Mouse (Mus musculus) cerebellum, adult 9-10 months (tissue): ENCODE results near the gene Cfap126.
"Not testable (repeated sequence)": the region's sequence is repeated elsewhere in the genome, so short reads cannot be mapped to it uniquely, and the experiment has no call there.

Experiments used
- DNase-seq: peaks from one replicate; pipeline ENCODE4 v3.0.0; 2022

Gene Cfap126

GRCm38 (mm10) chr1:171113873-171114299 lies at the start of gene Cfap126:
Gene Cfap126, plus strand, starts transcription at chr1:171113918.
- DNase-seq, result peak; percentile 81

GRCm38 (mm10) chr1:171064491-171065242 lies 49.1 kb upstream of the Cfap126 start, which contains the start of gene Fcgr3:
Gene Fcgr3, minus strand, starts transcription at chr1:171064935.
- DNase-seq, result peak; percentile 49

GRCm38 (mm10) chr1:171065243-171065587 lies 48.5 kb upstream of the Cfap126 start:
- not testable (repeated sequence) for DNase-seq

GRCm38 (mm10) chr1:171065768-171066167 lies 48.0 kb upstream of the Cfap126 start:
- DNase-seq, result not testable (repeated sequence)

GRCm38 (mm10) chr1:171066583-171066982 lies 47.1 kb upstream of the Cfap126 start:
- not testable (repeated sequence) for DNase-seq

GRCm38 (mm10) chr1:171067928-171068327 lies 45.8 kb upstream of the Cfap126 start:
- DNase-seq, result not testable (repeated sequence)

- DNase-seq, result not testable (repeated sequence)
These were observed 44.2 kb upstream of the Cfap126 start for GRCm38 (mm10) chr1:171069508-171069907.

GRCm38 (mm10) chr1:171070879-171071278 lies 42.8 kb upstream of the Cfap126 start:
- not testable (repeated sequence) for DNase-seq

- not testable (repeated sequence) for DNase-seq
These were observed 42.0 kb upstream of the Cfap126 start for GRCm38 (mm10) chr1:171071726-171072125.

GRCm38 (mm10) chr1:171072217-171072616 lies 41.5 kb upstream of the Cfap126 start:
- DNase-seq, result not testable (repeated sequence)

GRCm38 (mm10) chr1:171074283-171074682 lies 39.4 kb upstream of the Cfap126 start:
- DNase-seq, result not testable (repeated sequence)

- DNase-seq, result not testable (repeated sequence)
These were observed 37.5 kb upstream of the Cfap126 start for GRCm38 (mm10) chr1:171076176-171076575.

GRCm38 (mm10) chr1:171077192-171077591 lies 36.5 kb upstream of the Cfap126 start:
- not testable (repeated sequence) for DNase-seq

- DNase-seq, result not testable (repeated sequence)
These were observed 35.8 kb upstream of the Cfap126 start for GRCm38 (mm10) chr1:171077955-171078354.

GRCm38 (mm10) chr1:171078419-171078818 lies 35.3 kb upstream of the Cfap126 start:
- DNase-seq, result not testable (repeated sequence)

GRCm38 (mm10) chr1:171079345-171079744 lies 34.4 kb upstream of the Cfap126 start:
- DNase-seq, result not testable (repeated sequence)

- DNase-seq, result not testable (repeated sequence)
These were observed 33.9 kb upstream of the Cfap126 start for GRCm38 (mm10) chr1:171079825-171080224.

GRCm38 (mm10) chr1:171081512-171082231 lies 32.0 kb upstream of the Cfap126 start:
- DNase-seq, result not testable (repeated sequence)

GRCm38 (mm10) chr1:171085718-171086117 lies 28.0 kb upstream of the Cfap126 start:
- no peak for DNase-seq

- not testable (repeated sequence) for DNase-seq
These were observed 25.4 kb upstream of the Cfap126 start for GRCm38 (mm10) chr1:171088237-171088869.

- no peak for DNase-seq
These were observed 23.8 kb upstream of the Cfap126 start for GRCm38 (mm10) chr1:171089891-171090290.

GRCm38 (mm10) chr1:171090761-171091160 lies 23.0 kb upstream of the Cfap126 start:
- DNase-seq, result no peak

- no peak for DNase-seq
These were observed 19.3 kb upstream of the Cfap126 start for GRCm38 (mm10) chr1:171094424-171094823.
